Mouse (Mus musculus): ENCODE data around the gene Cuta. TPM values are rescaled to one million over a fixed set of nuclear protein-coding genes. Genes with fewer than 3 reads are reported as not detected.
A peak's percentile ranks its signal among the peaks of the same experiment; 100 is the strongest.

Cuta gene
- total RNA-seq, 2 experiments from 2014 or later = 14.4 to 59.6 TPM

DNA sequence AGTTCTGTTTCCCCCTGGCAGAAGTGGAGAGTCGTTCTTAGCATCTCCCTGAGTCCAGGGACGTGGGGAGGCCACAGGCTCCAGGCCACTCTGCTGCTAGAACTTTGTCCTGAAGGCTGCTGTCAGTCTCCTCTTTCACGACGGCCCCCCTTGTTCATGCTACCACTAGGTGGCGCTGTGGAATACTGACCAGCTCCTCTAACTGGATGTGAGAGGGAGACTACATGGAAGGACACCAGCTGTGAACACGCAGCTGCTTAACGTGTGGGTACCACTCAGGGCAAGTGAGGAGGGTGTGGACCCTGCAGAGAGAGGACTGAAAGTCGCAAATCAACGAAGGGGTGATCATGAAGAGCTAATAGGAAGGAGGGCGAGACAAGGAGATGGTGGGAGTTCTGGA is 43.8 kb downstream of the Cuta start:
- peak; percentile 79 for ATAC-seq (replicated peaks; ENCODE audit: low FRiP score, poor library complexity, severe bottlenecking)

DNA sequence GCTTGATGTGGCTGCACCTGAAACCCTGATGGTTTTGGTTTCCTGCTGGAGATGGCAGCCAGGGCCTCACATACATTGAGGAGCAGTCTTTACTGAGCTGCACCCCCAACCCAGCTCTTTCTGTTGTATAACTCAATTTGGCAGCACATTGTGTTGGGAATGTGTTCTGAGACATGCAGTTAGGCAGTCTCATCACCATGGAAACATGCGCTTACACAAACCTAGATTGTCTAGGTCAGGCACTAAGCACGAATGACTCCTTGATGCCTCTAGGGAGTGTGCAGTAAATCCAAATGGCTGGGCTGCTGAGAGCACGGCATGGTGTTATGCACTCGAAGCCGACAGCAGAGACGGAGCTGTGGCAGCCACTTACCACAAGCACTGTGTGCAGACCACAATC is 45.0 kb downstream of the Cuta start:
- ATAC-seq (replicated peaks; ENCODE audit: low FRiP score, poor library complexity, severe bottlenecking) = no peak

DNA sequence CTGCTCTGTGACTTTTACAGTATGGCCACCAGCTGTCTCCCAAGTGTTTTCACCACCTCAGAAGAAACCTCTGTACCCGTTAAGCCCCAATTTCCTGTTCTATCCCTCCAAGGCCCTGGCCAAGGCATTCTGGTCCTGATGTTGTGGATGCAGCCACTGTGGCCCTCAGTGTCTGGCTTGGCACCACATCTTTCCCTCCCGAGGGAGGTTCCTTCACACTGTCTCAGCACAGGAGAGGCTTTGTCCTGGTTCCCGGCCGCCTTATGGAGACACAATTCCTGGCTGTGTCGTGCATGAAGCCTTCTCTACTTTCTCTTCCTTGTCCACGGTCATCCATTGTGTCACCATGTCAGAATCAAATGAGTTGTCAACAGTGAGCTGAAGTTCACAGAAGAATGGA is 45.9 kb downstream of the Cuta start:
- ATAC-seq (replicated peaks; ENCODE audit: low FRiP score, poor library complexity, severe bottlenecking) = no peak

DNA sequence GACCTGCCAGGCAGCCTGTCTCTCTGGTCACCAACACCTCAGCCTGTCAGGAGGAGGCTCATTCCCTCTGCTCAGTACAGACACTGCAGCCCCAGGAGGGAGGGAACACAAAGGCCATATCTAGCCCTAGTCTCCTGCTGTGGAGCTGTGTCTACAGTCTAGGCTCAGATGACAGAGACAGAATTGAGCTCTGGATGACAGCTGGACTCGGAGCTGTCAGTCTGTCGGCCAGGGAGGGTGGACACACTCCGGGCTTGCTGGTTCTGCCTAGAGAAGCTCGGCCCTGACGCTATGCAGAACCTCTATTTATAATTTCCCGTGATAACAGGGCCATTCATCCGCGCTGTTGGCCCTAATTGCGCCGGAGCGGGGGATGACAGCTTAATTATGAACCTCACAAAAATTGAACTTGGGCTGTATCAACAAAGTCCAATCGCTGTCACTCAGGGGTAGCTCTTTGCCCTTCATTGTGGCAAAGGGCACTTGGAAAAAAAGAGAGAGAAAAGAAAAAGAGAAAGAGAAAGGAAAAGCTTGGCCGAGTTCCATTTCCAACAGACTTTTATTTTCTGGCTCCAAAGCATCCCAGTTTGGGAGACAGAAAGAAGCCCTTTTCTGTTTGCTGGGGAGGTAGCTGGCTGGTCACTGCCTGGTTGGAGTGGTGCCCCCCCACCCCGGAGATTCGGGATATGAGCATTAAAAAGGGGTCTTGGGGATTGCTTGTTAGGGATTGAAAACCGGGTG is 46.6 kb downstream of the Cuta start:
- ATAC-seq (replicated peaks; ENCODE audit: low FRiP score, poor library complexity, severe bottlenecking) = no peak

GRCm38 (mm10) chr17:26887926-26888325 is 51.4 kb downstream of the Cuta start:
- no peak for ATAC-seq (replicated peaks; ENCODE audit: low FRiP score, poor library complexity, severe bottlenecking)

GRCm38 (mm10) chr17:26886047-26886749 is 53.2 kb downstream of the Cuta start:
- peak; percentile 91 for ATAC-seq (replicated peaks; ENCODE audit: low FRiP score, poor library complexity, severe bottlenecking)

- peak; percentile 93 for ATAC-seq (replicated peaks; ENCODE audit: low FRiP score, poor library complexity, severe bottlenecking)
Observed at GRCm38 (mm10) chr17:26884995-26885926, 54.1 kb downstream of the Cuta start.

Other genes with a start within 250 kb of the Cuta start
- 25.9 and 33.4 TPM in 2 replicates for gene Crebrf, start 223.9 kb downstream of the Cuta start, total RNA-seq (2015; ENCODE audit: low replicate concordance)
- gene Crebrf, start 223.9 kb downstream of the Cuta start, total RNA-seq (2017; ENCODE audit: low replicate concordance) = 65.0 and 158 TPM in 2 replicates
- gene Bnip1, start 158.5 kb downstream of the Cuta start, total RNA-seq (2015; ENCODE audit: low replicate concordance) = 1.2 and 7.1 TPM in 2 replicates
- 6.4 and 8.3 TPM in 2 replicates for gene Bnip1, start 158.5 kb downstream of the Cuta start, total RNA-seq (2017; ENCODE audit: low replicate concordance)
- not detected in 2 replicates for gene Nkx2-5, start 94.6 kb downstream of the Cuta start, total RNA-seq (2015; ENCODE audit: low replicate concordance)
- not detected in 2 replicates for gene Nkx2-5, start 94.6 kb downstream of the Cuta start, total RNA-seq (2017; ENCODE audit: low replicate concordance)
- gene Kifc5b, start 22.5 kb downstream of the Cuta start, total RNA-seq (2015; ENCODE audit: low replicate concordance) = 3.3 and 5.6 TPM in 2 replicates
- 18.9 and 30.1 TPM in 2 replicates for gene Kifc5b, start 22.5 kb downstream of the Cuta start, total RNA-seq (2017; ENCODE audit: low replicate concordance)
- 4.0 TPM in 2 replicates for gene Phf1, start 6.5 kb downstream of the Cuta start, total RNA-seq (2015; ENCODE audit: low replicate concordance)
- 2.5 and 4.1 TPM in 2 replicates for gene Phf1, start 6.5 kb downstream of the Cuta start, total RNA-seq (2017; ENCODE audit: low replicate concordance)
- gene Syngap1, start 1.7 kb upstream of the Cuta start, total RNA-seq (2015; ENCODE audit: low replicate concordance) = 0.42 and 2.5 TPM in 2 replicates
- 0.60 and 5.3 TPM in 2 replicates for gene Syngap1, start 1.7 kb upstream of the Cuta start, total RNA-seq (2017; ENCODE audit: low replicate concordance)
- gene Zbtb9, start 33.6 kb upstream of the Cuta start, total RNA-seq (2015; ENCODE audit: low replicate concordance) = 1.3 TPM in 1 of 2 replicates, not detected in the other
- 5.3 and 6.0 TPM in 2 replicates for gene Zbtb9, start 33.6 kb upstream of the Cuta start, total RNA-seq (2017; ENCODE audit: low replicate concordance)
- 28.6 and 38.5 TPM in 2 replicates for gene Bak1, start 89.4 kb upstream of the Cuta start, total RNA-seq (2015; ENCODE audit: low replicate concordance)
- gene Bak1, start 89.4 kb upstream of the Cuta start, total RNA-seq (2017; ENCODE audit: low replicate concordance) = 6.7 and 17.0 TPM in 2 replicates
- 0.42 and 1.2 TPM in 2 replicates for gene Itpr3, start 117.7 kb upstream of the Cuta start, total RNA-seq (2015; ENCODE audit: low replicate concordance)
- gene Itpr3, start 117.7 kb upstream of the Cuta start, total RNA-seq (2017; ENCODE audit: low replicate concordance) = 1.1 and 1.4 TPM in 2 replicates
- gene Uqcc2, start 194.3 kb upstream of the Cuta start, total RNA-seq (2015; ENCODE audit: low replicate concordance) = 37.1 and 39.7 TPM in 2 replicates
- 19.8 and 25.6 TPM in 2 replicates for gene Uqcc2, start 194.3 kb upstream of the Cuta start, total RNA-seq (2017; ENCODE audit: low replicate concordance)
- not detected in 2 replicates for gene Ip6k3, start 228.2 kb upstream of the Cuta start, total RNA-seq (2015; ENCODE audit: low replicate concordance)
- not detected in 2 replicates for gene Ip6k3, start 228.2 kb upstream of the Cuta start, total RNA-seq (2017; ENCODE audit: low replicate concordance)